Mouse (Mus musculus): Measurements from ENCODE around the gene Fam83e.
A peak's percentile ranks its signal among the peaks of the same experiment; 100 is the strongest.

Fam83e gene

GRCm38 (mm10) chr7:45702316-45702715, 18.7 kb upstream of the Fam83e start:
- DNase-seq (ENCODE audit: low spot score): no peak

- DNase-seq (ENCODE audit: low spot score): no peak
These were observed 18.0 kb upstream of the Fam83e start for GRCm38 (mm10) chr7:45702809-45703520.

GRCm38 (mm10) chr7:45703521-45704033, 17.4 kb upstream of the Fam83e start:
- DNase-seq (ENCODE audit: low spot score): no peak

GRCm38 (mm10) chr7:45704046-45704559, 16.9 kb upstream of the Fam83e start:
- DNase-seq (ENCODE audit: low spot score): no peak

GRCm38 (mm10) chr7:45704730-45705442, 16.1 kb upstream of the Fam83e start, which contains the start of gene Dbp:
TSS of gene Dbp (plus strand) at chr7:45705088.
- DNase-seq (ENCODE audit: low spot score): peak; percentile 94

- DNase-seq (ENCODE audit: low spot score): no peak
These were observed 15.6 kb upstream of the Fam83e start for GRCm38 (mm10) chr7:45705443-45705864.

GRCm38 (mm10) chr7:45705873-45706281, 15.1 kb upstream of the Fam83e start:
- DNase-seq (ENCODE audit: low spot score): peak; percentile 74

- peak; percentile 88 for DNase-seq (ENCODE audit: low spot score)
These were observed 14.2 kb upstream of the Fam83e start for GRCm38 (mm10) chr7:45706721-45707241.

GRCm38 (mm10) chr7:45707375-45707967, 13.5 kb upstream of the Fam83e start:
- peak; percentile 97 for DNase-seq (ENCODE audit: low spot score)

GRCm38 (mm10) chr7:45708221-45708761, 12.7 kb upstream of the Fam83e start:
- no peak for DNase-seq (ENCODE audit: low spot score)

GRCm38 (mm10) chr7:45709036-45709435, 12.0 kb upstream of the Fam83e start:
- DNase-seq (ENCODE audit: low spot score): no peak

- DNase-seq (ENCODE audit: low spot score): no peak
These were observed 11.2 kb upstream of the Fam83e start for GRCm38 (mm10) chr7:45709677-45710355.

- DNase-seq (ENCODE audit: low spot score): no peak
These were observed 10.4 kb upstream of the Fam83e start for GRCm38 (mm10) chr7:45710477-45711191.

GRCm38 (mm10) chr7:45711316-45712021, 9.5 kb upstream of the Fam83e start:
- no peak for DNase-seq (ENCODE audit: low spot score)

GRCm38 (mm10) chr7:45712022-45712757, 8.8 kb upstream of the Fam83e start:
- DNase-seq (ENCODE audit: low spot score): no peak

GRCm38 (mm10) chr7:45713396-45713795, 7.6 kb upstream of the Fam83e start:
- DNase-seq (ENCODE audit: low spot score): no peak

GRCm38 (mm10) chr7:45713881-45714520, 7.0 kb upstream of the Fam83e start:
- no peak for DNase-seq (ENCODE audit: low spot score)

GRCm38 (mm10) chr7:45714630-45715089, 6.4 kb upstream of the Fam83e start:
- no peak for DNase-seq (ENCODE audit: low spot score)

Measured in ovary, postnatal 14 days (tissue).